26 mouse cellular contexts compared by ENCODE assay signal in the genomic region with DNA sequence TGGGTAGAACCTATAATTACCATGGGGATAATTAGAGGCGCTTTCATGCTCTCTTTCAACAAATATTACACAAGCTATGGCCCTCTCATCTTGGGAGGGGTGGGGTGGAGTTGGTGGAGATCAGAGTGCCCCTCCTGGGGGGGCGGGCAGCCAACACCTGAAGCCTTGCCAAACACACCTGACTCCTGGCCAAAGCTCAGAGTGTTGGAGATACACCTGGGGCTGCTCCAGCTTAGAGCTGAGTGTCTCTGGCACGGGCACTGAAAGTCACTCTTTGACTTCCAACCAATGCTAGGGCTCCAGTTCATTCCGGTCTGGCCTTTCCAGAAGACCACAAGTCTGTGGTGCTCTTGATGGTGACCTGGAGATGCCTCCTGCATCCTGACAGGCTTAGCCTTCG. TPM values are rescaled to one million over a fixed set of nuclear protein-coding genes. Genes with fewer than 3 reads are reported as not detected.
DNase-seq lines count a peak whose midpoint lies in the region; ATAC-seq and TF ChIP-seq lines count a peak whose summit lies in the region.
"Had no signal": no experiment of that assay in that cellular context is flagged by ENCODE, and none has a peak within 500 bp of the region (broad histone marks: within the 10 kb centered on the region; RNA-seq: fewer than 3 reads in every experiment).

No protein-coding gene starts in this region.

- H3K4me2 ChIP-seq in embryonic facial prominence, embryonic 13.5 days = no peak overlapping the region
- no peak overlapping the region for H3K4me2 ChIP-seq in lung, postnatal 0 days (replicated peaks; ENCODE audit: low read depth, low read length)
- H3K4me2 ChIP-seq: forebrain, embryonic 13.5 days; hindbrain, embryonic 15.5 days had no signal

- H3K27me3 ChIP-seq in embryonic facial prominence, embryonic 13.5 days = no peaks in the 10 kb centered on the region
- no peaks in the 10 kb centered on the region; the same call in 1 of the 2 replicates for H3K27me3 ChIP-seq in embryonic facial prominence, embryonic 10.5 days (replicated peaks; ENCODE audit: low read depth, poor library complexity, severe bottlenecking)
- H3K27me3 ChIP-seq in lung, postnatal 0 days (replicated peaks; ENCODE audit: insufficient read depth, low read length) = no peaks in the 10 kb centered on the region
- H3K27me3 ChIP-seq: forebrain, embryonic 13.5 days; hindbrain, embryonic 15.5 days had no signal

- TF ChIP-seq EP300 in lung, postnatal 0 days (IDR thresholded peaks at IDR 0.05) = no peak

- H3K27ac ChIP-seq in embryonic facial prominence, embryonic 13.5 days = peak overlapping the region; percentile 60; the same call in 1 of the 2 replicates
- H3K27ac ChIP-seq in embryonic facial prominence, embryonic 10.5 days (replicated peaks) = no peak overlapping the region
- H3K27ac ChIP-seq in lung, postnatal 0 days (ENCODE audit: low read length) = no peak overlapping the region
- H3K27ac ChIP-seq: forebrain, embryonic 13.5 days; heart, embryonic 10.5 days; hindbrain, embryonic 15.5 days; kidney, postnatal 0 days; left cerebral cortex, adult 2 months; liver, embryonic 14.5 days; macrophage; midbrain, embryonic 10.5 days had no signal

- no peak for TF ChIP-seq CTCF in lung, postnatal 0 days (IDR thresholded peaks at IDR 0.05)

- ATAC-seq in embryonic facial prominence, embryonic 13.5 days (ENCODE audit: insufficient number of reproducible peaks, insufficient read depth, low FRiP score, low TSS enrichment, low read depth) = no peak
- ATAC-seq in lung, postnatal 0 days = no peak
- ATAC-seq: forebrain, embryonic 13.5 days had no signal

- no peak for DNase-seq in embryonic facial prominence, embryonic 10.5 days (ENCODE audit: low spot score)
- peak; percentile 27 for DNase-seq in lung, postnatal 10 days
- DNase-seq in lung, postnatal 0 days (ENCODE audit: low spot score) = no peak
- DNase-seq in lung, postnatal 25 days (ENCODE audit: low spot score) = peak; percentile 42
- no peak for DNase-seq in gastrocnemius, adult 8-10 months (ENCODE audit: low spot score in 2 of 2)
- no peak for DNase-seq in right cerebral cortex, postnatal 14 days
- DNase-seq: adrenal gland, postnatal 14 days; cerebellum, adult 2 months; cerebellum, postnatal 36 days; embryo, embryonic 11 days; kidney, adult 2 months; left cerebral cortex, postnatal 4 days; thymus, postnatal 14 days had no signal

- H3K9ac ChIP-seq in embryonic facial prominence, embryonic 13.5 days = 0 out of 2 replicates have a peak overlapping the region, but pooled peaks have one; percentile 6
- H3K9ac ChIP-seq in lung, postnatal 0 days (replicated peaks; ENCODE audit: low read depth) = no peak overlapping the region
- H3K9ac ChIP-seq: forebrain, embryonic 13.5 days; hindbrain, embryonic 15.5 days; liver, embryonic 14.5 days had no signal

- WGBS in embryonic facial prominence, embryonic 13.5 days = 73% methylated on average over 5 of the region's 5 CpGs
- 87% methylated on average over 5 of the region's 5 CpGs for WGBS in embryonic facial prominence, embryonic 10.5 days
- WGBS in lung, postnatal 0 days = 67% methylated on average over 5 of the region's 5 CpGs

- no peak overlapping the region for H3K4me3 ChIP-seq in embryonic facial prominence, embryonic 13.5 days
- no peak overlapping the region for H3K4me3 ChIP-seq in embryonic facial prominence, embryonic 10.5 days
- H3K4me3 ChIP-seq in lung, postnatal 0 days (ENCODE audit: low read depth, low read length) = no peak overlapping the region
- H3K4me3 ChIP-seq: forebrain, embryonic 13.5 days; heart, embryonic 10.5 days; hindbrain, embryonic 15.5 days; left cerebral cortex, adult 2 months; midbrain, embryonic 10.5 days had no signal

- H3K9me3 ChIP-seq in embryonic facial prominence, embryonic 13.5 days = no peaks in the 10 kb centered on the region
- no peaks in the 10 kb centered on the region for H3K9me3 ChIP-seq in embryonic facial prominence, embryonic 10.5 days
- no peaks in the 10 kb centered on the region for H3K9me3 ChIP-seq in lung, postnatal 0 days (ENCODE audit: low read length)
- H3K9me3 ChIP-seq: forebrain, embryonic 13.5 days; heart, embryonic 10.5 days; hindbrain, embryonic 15.5 days; midbrain, embryonic 10.5 days had no signal

- H3K36me3 ChIP-seq in embryonic facial prominence, embryonic 13.5 days = no peaks in the 10 kb centered on the region
- H3K36me3 ChIP-seq in embryonic facial prominence, embryonic 10.5 days (replicated peaks) = no peaks in the 10 kb centered on the region
- no peaks in the 10 kb centered on the region for H3K36me3 ChIP-seq in lung, postnatal 0 days (ENCODE audit: insufficient read depth, low read length)
- H3K36me3 ChIP-seq: heart, embryonic 10.5 days; hindbrain, embryonic 15.5 days; midbrain, embryonic 10.5 days had no signal

- H3K4me1 ChIP-seq in embryonic facial prominence, embryonic 13.5 days = peaks cover 23% of the 10 kb centered on the region
- H3K4me1 ChIP-seq in embryonic facial prominence, embryonic 10.5 days = peaks cover 27% of the 10 kb centered on the region
- H3K4me1 ChIP-seq in lung, postnatal 0 days (ENCODE audit: insufficient read depth, low read depth, low read length) = peaks cover 4% of the 10 kb centered on the region; the same call in 1 of the 2 replicates

RNA-seq across cellular contexts. Expression of gene Sppl3, which starts 3.2 kb away (rescaled TPM):
- polyA plus RNA-seq in embryonic facial prominence, embryonic 13.5 days (2015; fragmentation: Nextera tagmentation; extraction: Ambion mirVana) = 18.2 and 18.6 TPM in 2 replicates
- polyA plus RNA-seq in embryonic facial prominence, embryonic 10.5 days (2016; fragmentation: Nextera tagmentation; extraction: Ambion mirVana) = 12.5 and 13.1 TPM in 2 replicates
- polyA plus RNA-seq in lung, postnatal 0 days (2015; fragmentation: Nextera tagmentation; extraction: Ambion mirVana) = 16.6 and 22.8 TPM in 2 replicates
- 10 to 100 TPM; 18.2 to 20.9 (median 20.0) TPM for total RNA-seq in gastrocnemius, adult 8-10 months (2022)

RNA-seq across cellular contexts. Expression of gene Hnf1a, which starts 36.9 kb away (rescaled TPM):
- 0.26 TPM in 1 of 2 replicates, not detected in the other for polyA plus RNA-seq in embryonic facial prominence, embryonic 13.5 days (2015; fragmentation: Nextera tagmentation; extraction: Ambion mirVana)
- polyA plus RNA-seq in embryonic facial prominence, embryonic 10.5 days (2016; fragmentation: Nextera tagmentation; extraction: Ambion mirVana) = 0.06 TPM in 2 replicates
- not detected in 2 replicates for polyA plus RNA-seq in lung, postnatal 0 days (2015; fragmentation: Nextera tagmentation; extraction: Ambion mirVana)
- not detected for total RNA-seq in gastrocnemius, adult 8-10 months (2022)
- total RNA-seq: gastrocnemius, adult 18-20 months; hematopoietic stem cell, adult 5-6 weeks; layer of hippocampus, postnatal 10 days; left cerebral cortex, adult 2 months; left cerebral cortex, postnatal 4 days; neutrophil, adult 5-6 weeks had no signal
- polyA plus RNA-seq: macrophage had no signal

Comparison
In these comparisons a context has a peak if more than half of its experiments do, and no peak if none do; other contexts are left out.
1. DNase-seq: peak in lung, postnatal 10 days (single experiment) and lung, postnatal 25 days (single experiment); none in embryonic facial prominence, embryonic 10.5 days (single experiment), lung, postnatal 0 days (single experiment), gastrocnemius, adult 8-10 months (0 of 2) and right cerebral cortex, postnatal 14 days (single experiment).